Mouse (Mus musculus): Measurements from ENCODE around the gene Cog2. TPM values are rescaled to one million over a fixed set of nuclear protein-coding genes. Genes with fewer than 3 reads are reported as not detected.

The Cog2 gene
- polyA plus RNA-seq, 1 experiment from 2014 or later = 37.6 TPM

Other genes with a start within 250 kb of the Cog2 start
- 1.5 and 1.7 TPM in 2 replicates for gene Pgbd5, start 81.1 kb upstream of the Cog2 start, polyA plus RNA-seq (2015; fragmentation: Nextera tagmentation; extraction: Ambion mirVana)
- gene Agt, start 48.9 kb downstream of the Cog2 start, polyA plus RNA-seq (2015; fragmentation: Nextera tagmentation; extraction: Ambion mirVana) = 5.9 and 8.4 TPM in 2 replicates
- gene Capn9, start 55.3 kb downstream of the Cog2 start, polyA plus RNA-seq (2015; fragmentation: Nextera tagmentation; extraction: Ambion mirVana) = 2.3 and 2.9 TPM in 2 replicates
- gene 2310022B05Rik, start 142.6 kb downstream of the Cog2 start, polyA plus RNA-seq (2015; fragmentation: Nextera tagmentation; extraction: Ambion mirVana) = 17.0 and 20.8 TPM in 2 replicates
- gene Ttc13, start 201.2 kb downstream of the Cog2 start, polyA plus RNA-seq (2015; fragmentation: Nextera tagmentation; extraction: Ambion mirVana) = 34.7 and 35.0 TPM in 2 replicates
- 15.2 and 17.1 TPM in 2 replicates for gene Arv1, start 201.4 kb downstream of the Cog2 start, polyA plus RNA-seq (2015; fragmentation: Nextera tagmentation; extraction: Ambion mirVana)
- gene Fam89a, start 231.1 kb downstream of the Cog2 start, polyA plus RNA-seq (2015; fragmentation: Nextera tagmentation; extraction: Ambion mirVana) = 2.8 and 2.9 TPM in 2 replicates

All from intestine, embryonic 16.5 days (tissue).